Mouse (Mus musculus) gastrocnemius, postnatal 36 days (tissue): Measurements from ENCODE around the gene Cfap97d1. TPM values are rescaled to one million over a fixed set of nuclear protein-coding genes. Genes with fewer than 3 reads are reported as not detected.

Experiments
- DNase-seq, 2 experiments: peaks; one replicate each; pipeline ENCODE4 v3.0.0; 2022
- intact Hi-C: fragments of 180-260 bp; cut with DNase I; formaldehyde crosslinking; loops from one replicate; pipeline ENCODE4 v1.15.1; 2025
- long read RNA-seq, 2 experiments: library from polyadenylated mRNA; stranded (forward); transcript quantifications; one replicate each; pipeline ENCODE4 v2.0.0; 2021
- total RNA-seq, 2 experiments: library from RNA; stranded (reverse); gene quantifications; 2 replicates each; pipeline ENCODE4 v1.2.3; 2021

Gene Cfap97d1
- total RNA-seq = not detected
- long read RNA-seq, experiment 1 = 0 reads
- long read RNA-seq, experiment 2 = 0 reads

DNA sequence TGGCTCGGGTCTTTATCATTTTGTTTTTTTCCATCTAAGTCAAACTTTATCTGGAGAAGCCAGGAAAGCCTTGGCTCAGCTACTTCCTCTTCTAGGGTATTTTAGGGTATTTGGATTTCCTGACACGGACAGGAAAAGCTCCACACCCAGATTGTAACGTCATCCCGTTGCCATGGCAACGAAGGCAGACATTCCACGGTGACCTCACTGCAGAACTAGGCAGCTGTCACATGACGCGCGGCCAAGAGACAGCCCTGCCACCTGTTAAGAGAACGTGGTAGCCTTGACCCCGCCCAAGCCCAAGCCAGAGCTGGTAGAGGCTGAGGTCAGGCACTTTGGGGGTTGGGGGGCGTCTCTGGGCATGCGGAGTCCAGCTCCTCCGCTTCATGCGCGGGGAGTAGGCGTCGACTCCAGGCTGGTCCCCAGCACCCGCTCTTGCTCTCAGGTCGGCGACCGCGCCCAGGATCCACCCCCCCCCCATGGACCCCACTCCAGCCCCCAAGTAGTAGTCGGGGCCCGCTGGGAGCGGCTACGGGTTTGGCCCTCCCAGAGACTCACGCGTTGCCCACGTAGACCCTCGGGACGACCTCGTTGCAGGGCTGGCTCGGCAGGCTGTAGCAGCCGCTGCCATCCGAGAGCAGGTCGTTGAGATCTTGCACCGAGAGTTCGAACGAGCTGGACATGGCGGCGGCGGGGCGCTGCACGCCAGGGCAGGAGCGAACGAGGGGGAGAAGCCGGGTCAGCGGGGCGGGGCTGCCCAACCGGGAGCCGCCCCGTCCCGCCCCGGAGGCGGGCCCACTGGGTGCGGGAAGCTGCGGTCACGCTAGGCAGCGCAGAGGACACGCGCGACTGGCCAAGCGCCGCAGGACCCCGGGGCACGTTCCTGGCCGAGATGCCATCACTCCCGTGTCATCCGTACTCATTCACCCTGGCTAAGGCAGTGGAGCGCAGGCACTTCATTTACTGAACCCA is at the start of gene Cfap97d1:
Gene Cfap97d1 (plus strand): TSS at position 226 of the 972 bp plus-strand sequence.
- intact Hi-C loops = no loop called here
- DNase-seq = peak; percentile 92 to 94

DNA sequence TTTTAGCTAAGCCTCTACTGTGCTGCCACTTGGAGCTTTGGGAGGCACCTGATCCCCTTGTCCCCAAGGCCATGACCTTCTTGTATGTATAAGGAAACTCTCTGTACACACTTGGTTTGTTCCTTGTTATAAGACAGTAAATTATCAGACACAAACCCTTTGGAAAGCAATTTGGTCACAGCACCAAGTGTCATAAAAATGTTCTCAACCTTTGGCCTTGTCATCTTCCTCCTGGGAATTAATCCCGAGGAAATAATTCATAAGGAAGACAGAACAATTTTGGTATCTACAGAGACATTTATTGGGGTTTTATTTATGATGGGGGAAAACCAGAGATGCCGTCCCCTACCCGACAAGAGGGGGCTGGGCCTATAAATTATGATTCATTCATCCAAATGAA is 48.3 kb upstream of the Cfap97d1 start:
- no peak for DNase-seq
- intact Hi-C loops = no loop called here

DNA sequence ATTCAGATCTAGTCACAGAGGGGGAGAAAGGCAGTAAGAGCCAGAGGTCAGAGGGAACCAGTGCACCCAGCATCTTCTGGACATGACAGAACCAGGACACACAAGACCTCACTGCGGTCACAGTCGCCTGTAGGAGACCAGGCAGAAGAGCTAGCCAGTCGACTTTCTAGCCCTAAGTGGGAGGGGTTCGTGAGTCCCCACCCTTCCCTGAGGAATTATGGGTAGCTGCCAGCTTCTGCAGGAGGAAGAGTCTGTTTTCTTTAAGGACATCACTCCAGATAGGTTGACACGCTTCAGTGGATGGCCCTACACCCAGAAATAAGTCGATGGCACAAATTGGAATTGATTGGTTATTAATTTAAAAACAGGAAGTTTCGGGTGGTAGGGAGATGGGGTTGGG is 47.7 kb upstream of the Cfap97d1 start:
- intact Hi-C loops = no loop called here
- no peak for DNase-seq

DNA sequence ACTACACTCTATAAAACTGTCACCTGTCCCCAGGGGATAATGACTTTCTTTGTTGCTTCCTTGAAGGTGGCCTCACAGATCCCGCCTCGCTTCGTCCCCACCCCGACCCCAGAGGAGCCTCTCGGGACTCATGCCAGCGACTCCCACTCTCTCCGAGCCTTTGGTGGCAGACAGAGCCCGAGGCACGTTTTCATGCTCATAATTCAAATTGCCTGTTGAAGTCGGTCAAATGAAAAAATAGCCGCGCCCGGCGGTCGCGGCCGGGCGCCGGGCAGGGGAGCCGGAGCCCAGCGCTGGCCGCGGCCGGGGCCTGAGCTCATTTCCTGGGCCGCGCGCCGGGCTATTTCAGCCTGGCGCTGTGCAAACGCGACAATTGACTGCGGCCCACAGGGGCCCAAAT is 47.0 kb upstream of the Cfap97d1 start:
- intact Hi-C loops = no loop called here
- no peak for DNase-seq

DNA sequence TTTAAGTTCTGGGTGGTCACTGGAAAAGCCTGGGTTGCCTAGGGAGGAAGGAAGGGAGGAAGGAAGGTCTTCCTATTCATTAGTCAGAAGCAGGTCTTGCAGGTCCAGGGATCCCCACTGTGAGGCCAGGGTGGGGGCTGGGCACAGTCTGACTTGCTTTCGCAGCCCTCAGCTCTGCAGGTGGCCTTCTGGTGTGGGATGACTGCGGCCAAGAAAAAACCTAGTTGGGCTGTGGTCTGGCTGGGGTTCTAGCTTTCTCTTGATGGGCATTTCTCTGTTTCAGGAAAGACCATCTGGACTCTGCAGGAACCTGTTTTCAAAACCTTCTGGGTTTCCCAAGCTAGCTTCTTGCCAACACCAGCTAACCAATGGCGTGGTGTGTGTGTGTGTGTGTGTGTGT is 41.0 kb upstream of the Cfap97d1 start:
- no peak for DNase-seq
- intact Hi-C loops = no loop called here

DNA sequence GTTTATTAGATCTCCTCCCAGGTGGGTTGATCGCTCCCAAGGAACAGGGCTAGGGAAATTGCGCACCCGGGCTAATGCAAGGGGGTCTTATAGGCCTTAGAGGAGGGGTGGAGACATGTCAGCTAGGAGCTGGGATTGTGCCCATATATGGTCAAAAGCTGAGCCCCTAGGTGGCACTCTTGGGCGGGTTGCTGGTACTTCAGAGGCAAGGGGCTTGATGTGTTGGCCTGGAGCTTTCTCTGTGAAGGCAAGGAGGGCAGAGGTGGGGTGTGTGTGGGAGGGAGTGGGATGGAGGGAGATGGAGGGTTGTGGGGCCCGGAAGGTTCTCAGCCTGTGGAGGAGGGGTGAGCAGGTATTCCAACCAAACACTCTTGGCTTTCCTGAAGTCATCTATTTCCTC is 37.6 kb upstream of the Cfap97d1 start:
- intact Hi-C loops = no loop called here
- DNase-seq = no peak

DNA sequence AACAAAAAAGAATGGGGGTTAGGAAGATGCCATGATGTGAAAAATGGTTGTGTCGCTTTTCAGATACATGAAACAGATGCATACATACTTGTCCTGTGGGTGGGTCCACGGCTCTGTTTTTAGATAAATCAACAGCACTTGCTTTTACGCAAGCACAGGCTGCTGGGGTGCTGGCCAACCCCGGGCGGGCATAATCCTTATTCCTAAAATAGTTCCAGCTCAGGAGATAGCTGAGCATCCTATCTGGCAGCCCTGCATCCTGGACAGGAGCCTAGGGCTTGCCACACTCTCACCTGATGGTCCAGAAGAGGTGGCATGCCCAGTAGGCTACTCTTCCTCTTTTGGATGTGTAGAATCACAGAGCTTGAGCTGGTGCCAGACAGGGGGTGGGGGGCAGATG is 34.1 kb upstream of the Cfap97d1 start:
- intact Hi-C loops = no loop called here
- no peak for DNase-seq

DNA sequence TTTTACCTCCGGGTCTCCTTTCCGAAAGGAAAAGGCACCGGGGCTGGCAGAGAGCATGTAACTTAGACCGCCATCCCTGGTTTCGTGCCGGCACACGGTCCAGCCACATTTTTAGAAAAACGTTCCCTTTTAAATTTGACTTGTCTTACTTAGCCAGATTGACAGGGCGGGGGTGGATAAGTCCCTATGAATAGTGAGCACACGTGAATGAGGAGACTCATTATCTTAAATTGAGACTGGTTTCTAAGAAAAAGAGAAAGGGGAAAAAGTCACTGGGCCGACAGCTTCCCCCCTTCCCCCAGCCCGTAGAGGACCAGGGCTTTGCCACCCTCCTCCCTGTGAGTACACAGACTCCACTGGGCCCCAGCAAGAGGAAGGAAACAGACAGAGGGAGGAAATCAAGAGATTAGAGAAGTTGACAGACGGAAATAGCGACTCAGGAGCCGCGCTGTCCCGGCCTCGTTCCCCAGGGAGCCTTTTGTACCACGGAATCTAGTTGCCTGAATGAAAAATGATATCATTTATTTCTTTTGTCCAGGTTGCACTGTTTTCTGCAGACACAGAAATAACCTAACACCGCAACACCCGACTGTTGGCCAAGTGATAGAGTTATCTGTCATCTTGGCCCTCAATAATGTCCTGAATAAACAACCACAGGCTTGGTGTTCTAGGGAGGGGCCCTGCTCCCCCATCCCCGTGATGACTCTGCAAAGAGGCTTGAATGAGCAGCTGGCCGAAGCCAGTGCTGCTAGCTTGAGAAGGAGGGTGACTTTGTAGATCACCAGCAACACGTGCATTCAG is 31.3 kb upstream of the Cfap97d1 start:
- intact Hi-C loops = no loop called here
- no peak for DNase-seq

DNA sequence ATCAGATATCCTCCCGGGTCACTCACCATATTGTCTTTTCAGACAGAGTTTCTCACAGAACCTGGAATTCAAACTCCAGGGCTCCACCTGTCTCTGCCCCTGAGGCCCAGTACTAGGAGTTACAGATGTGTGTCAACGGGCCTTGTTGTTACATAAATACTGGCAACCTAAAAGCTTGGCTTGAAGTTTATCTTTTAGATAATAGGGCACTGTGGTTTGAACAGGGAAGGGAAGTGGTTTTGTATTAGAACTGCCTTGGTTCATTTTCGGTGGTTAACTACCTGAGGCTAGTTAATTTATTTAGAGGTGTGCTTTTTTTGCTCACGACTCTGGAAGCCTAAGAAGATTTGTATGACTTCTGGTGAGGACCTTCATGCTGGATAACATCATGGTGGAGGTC is 30.6 kb upstream of the Cfap97d1 start:
- intact Hi-C loops = no loop called here
- no peak for DNase-seq

DNA sequence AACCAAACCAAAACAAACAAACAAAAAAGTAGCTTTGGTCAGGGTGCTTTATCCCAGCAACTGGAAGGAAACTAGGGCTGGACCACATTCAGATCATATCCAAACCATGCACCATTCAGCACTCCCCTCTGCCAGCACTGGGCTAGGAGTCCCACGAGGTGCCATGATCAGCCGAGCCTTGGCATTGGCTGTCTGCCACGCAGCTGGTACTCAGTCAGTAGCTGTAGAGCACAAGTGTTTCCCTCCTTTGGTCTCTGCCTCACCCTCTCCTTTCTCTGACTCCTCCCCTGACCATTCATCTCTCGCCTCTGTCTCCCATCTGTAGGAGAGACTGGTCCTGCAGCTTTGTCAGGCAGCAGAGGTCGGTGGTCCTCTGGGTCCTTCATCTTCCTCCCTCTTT is 26.6 kb upstream of the Cfap97d1 start:
- intact Hi-C loops = no loop called here
- no peak for DNase-seq

DNA sequence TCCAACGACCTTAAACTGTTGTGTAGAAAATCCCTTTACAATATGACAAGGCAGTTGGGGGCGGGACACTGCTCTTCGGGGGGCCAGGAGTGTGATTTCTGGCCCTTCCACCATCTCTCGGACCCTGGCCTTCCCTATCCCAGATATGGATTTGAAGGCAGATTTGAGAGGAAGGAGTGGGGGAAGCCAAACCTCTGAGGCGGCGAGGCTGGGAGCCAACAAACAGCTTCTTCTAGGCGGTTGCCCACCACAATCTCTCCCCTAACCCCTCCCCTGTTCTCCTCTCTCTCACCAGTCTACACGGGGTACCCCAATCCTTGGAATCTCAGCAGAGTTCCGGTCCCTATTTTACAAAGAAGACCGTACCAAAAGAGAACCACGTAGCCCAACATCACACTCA is 21.0 kb upstream of the Cfap97d1 start:
- intact Hi-C loops = no loop called here
- DNase-seq = no peak

DNA sequence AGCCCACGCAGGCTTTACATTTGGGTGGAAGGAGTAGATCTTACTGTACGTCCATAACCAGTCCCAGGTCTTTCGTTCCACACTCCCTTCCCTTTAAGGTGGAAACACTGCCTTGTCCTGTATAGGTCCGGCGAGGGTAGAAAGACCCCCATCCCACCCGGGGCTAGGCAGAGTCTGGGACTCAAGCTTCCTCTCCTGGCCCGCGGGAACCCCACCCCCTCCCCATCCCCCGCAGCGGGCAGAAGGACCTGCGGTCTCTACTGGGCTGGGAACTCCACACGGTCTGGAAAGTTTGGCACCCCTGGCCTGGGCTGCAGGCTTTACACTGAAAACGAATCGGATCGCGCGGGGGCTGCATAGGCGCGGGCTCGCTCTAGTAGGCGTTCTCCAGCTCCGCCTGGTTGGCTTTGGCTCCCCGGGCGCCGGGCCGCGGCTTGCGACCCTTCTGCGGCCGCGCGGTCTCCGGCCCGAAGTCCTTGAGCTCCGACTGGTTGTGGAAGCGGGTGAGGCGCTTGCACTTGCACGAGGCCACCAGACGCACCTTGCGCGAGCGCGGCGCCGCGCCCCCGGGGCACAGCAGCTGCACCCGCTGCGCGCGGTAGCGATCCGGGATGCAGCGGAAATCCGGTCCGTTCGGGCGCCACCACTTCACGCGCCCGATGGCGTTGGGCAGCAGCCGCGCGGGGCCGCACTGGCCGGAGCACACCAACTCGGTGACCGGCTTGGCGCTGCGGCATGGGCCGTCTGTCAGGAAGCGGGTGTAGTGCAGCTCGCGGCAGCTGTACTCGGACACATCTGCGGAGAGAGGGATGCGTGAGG is 20.4 kb upstream of the Cfap97d1 start:
- intact Hi-C loops = no loop called here

DNA sequence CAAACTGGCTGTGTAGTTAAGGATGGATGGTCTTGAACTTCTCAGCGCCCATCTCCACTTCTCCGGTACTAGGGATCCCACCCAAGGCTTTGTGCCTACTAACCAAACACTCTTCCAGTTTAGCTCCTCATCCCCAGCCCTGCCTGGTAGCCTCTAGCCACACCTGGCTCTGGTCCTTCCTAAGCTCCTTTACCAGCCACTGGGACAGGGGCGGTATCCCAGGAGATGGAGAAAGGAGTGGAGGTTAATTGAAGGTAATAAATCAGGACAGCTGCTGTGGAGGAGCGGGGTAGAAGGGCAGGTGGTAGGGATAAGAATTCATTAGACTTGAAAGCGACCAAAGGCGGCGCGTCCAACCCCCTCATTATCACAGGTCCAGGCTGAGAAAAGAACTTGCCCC is 19.4 kb upstream of the Cfap97d1 start:
- no peak for DNase-seq
- intact Hi-C loops = loop anchor here (5.0 kb wide), 1 partner anchor 152 kb away; no protein-coding TSS in a partner anchor

More for the DNA sequence above, 20.4 kb upstream of the Cfap97d1 start:
- DNase-seq = no peak

DNA sequence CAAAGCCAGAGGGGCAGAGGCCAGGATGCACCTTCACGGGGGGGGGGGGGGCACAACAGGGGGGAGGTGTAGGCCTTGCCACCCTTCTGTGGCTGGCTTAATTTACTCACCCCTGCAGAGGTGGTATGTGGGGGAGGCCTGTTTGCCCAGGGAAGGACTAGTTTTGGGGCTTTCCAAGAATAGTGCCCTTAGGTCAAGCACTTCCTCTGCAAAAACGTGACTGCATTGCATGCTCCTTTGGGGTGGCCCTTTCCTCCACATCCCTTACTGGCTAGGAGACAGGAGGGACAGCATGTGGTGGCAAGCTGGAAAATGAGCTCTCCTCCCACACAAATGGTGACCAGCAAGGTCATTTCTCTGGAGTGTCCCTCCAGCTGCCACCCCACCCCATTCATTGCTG is 18.5 kb upstream of the Cfap97d1 start:
- intact Hi-C loops = loop anchor here (5.0 kb wide), 1 partner anchor 153 kb away; no protein-coding TSS in a partner anchor
- no peak for DNase-seq

DNA sequence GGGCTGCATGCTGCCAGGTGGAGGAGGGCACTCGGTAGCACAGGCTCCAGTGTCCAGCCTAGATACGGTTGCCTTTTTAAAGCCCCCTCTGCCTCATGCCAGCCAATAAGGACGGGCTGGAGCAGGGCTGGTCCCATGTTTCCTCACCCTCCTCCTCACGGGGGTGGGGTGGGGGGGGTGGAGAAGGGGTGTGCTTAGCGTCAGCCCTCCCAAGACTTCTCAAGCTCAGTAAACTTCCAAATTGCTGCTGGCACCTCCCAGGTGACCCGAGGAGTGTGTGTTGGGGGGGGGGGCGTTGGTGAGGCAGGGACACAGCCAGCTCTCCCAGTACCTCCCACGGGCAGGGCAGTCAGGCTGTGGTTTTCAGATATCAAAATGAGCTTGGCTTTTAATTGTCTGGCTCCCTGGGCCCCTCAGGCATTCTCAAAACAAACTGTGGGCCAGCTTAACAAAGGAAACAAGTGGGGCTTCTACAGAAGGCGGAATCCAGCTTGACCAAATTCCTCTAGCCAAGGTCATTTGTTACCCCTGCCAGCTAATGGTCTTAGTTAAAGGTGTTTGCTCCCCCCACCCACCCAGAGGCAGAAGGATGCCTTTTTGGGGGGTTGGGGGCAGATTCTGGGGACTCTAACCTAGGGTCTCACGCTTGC is 17.0 kb upstream of the Cfap97d1 start, which contains the start of gene Sost:
Gene Sost (minus strand): TSS at position 51 of the 650 bp plus-strand sequence.
- intact Hi-C loops = loop anchor here (5.0 kb wide), 1 partner anchor 155 kb away; no protein-coding TSS in a partner anchor
- no peak for DNase-seq

DNA sequence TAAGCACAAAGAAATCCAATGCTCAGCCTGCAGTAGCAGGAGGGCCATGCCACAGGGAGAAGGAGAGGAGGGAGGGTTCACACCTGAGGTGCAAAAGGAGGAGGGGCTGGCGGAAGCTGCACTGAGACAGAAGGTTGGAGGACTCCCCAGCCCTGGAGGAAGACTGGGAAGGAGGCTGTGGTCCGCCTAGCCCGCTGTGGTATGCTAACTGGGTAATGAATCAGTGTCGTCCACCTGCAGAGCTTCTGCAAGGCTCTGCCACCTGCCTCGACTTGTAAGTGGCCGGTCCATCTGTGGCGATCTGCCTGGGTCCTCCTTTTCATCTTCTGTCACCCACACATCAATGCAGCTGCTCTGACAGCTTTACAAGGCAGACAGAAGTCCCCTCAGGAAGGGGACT is 15.8 kb upstream of the Cfap97d1 start:
- intact Hi-C loops = loop anchor here (1.0 to 5.0 kb wide), 2 partner anchors 49 to 156 kb away; no protein-coding TSS in a partner anchor
- no peak for DNase-seq

DNA sequence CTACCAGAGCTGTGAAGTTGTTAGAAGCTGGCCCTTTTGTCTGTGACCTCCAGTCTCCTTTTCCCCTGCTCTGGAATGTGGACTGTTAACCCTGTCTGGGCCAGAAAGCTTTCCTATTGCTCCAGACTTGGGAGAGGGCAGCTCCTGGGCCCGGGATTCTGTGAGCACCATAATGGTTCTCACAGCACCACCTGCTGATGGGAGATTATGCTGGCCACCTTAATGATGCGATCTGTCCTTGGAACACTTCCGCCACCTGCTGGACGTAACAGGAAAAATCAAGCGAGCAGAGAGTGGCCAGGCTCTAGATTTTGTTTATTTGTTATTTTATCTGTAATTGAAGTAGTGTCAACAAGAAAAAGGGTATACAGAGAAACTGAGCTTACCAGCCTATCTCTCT is 15.3 kb upstream of the Cfap97d1 start:
- peak; percentile 67 to 74 for DNase-seq
- intact Hi-C loops = loop anchor here (1.0 to 5.0 kb wide), 2 partner anchors 49 to 156 kb away; no protein-coding TSS in a partner anchor

DNA sequence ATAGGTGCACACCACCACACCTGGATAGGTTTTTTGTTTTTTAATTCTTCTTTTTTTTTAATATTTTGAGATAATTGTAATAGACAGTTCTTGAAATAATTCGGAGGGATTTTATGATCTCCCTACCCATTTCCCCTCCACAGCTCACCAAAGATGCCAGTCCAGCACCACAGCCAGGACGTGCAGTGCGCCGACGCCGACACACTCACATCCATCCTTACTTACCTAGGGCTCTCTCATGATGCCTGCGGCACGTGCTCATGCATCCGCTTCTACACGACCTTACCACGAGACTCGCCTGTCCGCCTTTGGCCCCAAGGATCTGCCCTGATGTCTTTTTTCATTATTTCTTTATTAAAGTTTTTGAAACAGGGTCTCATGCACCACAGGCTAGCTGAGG is 14.2 kb upstream of the Cfap97d1 start:
- intact Hi-C loops = loop anchor here (5.0 kb wide), 1 partner anchor 158 kb away; no protein-coding TSS in a partner anchor
- no peak for DNase-seq

DNA sequence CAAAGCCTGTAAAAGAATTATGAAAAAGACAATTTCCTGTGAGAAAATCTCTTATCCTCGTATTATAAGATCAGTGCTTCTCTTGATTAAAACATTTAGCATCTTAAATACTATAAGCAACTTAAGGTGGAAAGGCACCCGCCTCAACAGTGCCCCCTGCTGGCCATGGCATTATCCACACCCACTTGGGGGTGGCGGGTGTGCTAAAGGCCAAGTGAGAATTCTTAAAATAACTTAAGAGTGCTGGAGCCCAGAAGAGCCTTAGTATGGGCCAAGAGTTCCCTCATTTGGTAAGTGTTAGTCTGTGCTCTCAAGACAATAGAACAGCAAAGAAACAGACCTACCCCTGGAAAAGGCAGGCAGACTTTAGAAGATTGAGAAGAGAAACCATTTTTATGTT is 12.7 kb upstream of the Cfap97d1 start:
- intact Hi-C loops = no loop called here
- DNase-seq = peak in 1 of 2 experiments; percentile 28

DNA sequence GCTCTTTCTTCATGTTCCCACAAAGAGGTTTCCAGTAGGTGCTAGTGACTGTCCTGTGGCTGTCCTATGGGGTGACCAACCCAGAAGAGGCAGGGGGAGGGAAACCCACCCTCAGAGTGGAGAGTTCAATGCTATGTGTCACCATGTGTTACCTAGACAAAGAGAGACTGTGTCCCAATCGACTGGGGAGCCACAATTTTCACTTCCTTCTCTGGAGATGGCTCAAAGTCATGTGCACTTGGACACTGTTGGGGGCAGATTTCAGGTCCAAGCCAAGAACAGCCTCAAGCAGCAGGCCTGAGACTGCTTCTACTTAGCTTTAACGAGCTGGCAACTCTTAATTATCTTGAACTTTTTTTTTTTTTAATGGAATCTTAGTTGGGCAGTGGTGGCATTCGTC is 12.0 kb upstream of the Cfap97d1 start:
- DNase-seq = no peak
- intact Hi-C loops = no loop called here
